Mouse (Mus musculus) thymus, adult 2 months (tissue): ENCODE results near the gene Srp14.

Source experiments
- CTCF ChIP-seq: fragments of 200-500 bp; IDR thresholded peaks from 2 replicates; pipeline ENCODE4 v1.5.1; 2012; ENCODE audit warnings: mild to moderate bottlenecking, control low read depth, low read length, moderate library complexity, borderline replicate concordance; ENCODE audit not compliant: control insufficient read depth, poor library complexity, insufficient read depth; ENCODE audit errors: extremely low read depth
- POLR2A ChIP-seq: fragments of 200-500 bp; IDR thresholded peaks from 2 replicates; pipeline ENCODE4 v1.6.1; 2012; ENCODE audit warnings: mild to moderate bottlenecking, low read length, control low read depth, moderate library complexity; ENCODE audit not compliant: control insufficient read depth, poor library complexity, insufficient read depth; ENCODE audit errors: extremely low read depth

- TF ChIP-seq CTCF (no peak), POLR2A (no peak; the same call in 1 of the 2 replicates)
These were observed 11.0 kb upstream of the Srp14 start for GRCm38 (mm10) chr2:118490241-118491091.
